28 mouse cellular contexts compared by ENCODE assay signal in the genomic region with DNA sequence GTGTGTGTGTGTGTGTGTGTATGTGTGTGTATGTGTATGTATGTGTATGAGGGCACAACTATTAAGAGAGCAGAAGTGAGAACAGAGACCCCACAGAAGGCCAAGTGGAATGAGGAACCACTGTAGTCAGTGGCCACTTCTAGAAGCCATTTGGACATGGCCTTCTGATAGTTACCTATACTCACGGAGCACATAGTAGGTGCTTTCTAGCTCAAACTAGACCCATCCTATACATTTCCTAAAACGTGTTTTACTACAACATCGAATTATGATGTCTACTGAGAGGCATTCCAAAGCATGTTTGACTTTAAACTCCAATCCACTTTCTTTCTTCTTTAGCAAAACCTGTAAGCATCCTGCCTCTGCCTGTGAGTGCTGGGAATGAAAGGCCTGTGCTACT.
"Had no signal": no experiment of that assay in that cellular context is flagged by ENCODE, and none has a peak within 500 bp of the region (broad histone marks: within the 10 kb centered on the region; RNA-seq: fewer than 3 reads in every experiment).

No protein-coding gene starts in this region.

- H3K9ac ChIP-seq: embryonic facial prominence, embryonic 12.5 days; embryonic facial prominence, embryonic 13.5 days; embryonic facial prominence, embryonic 15.5 days; forebrain, embryonic 12.5 days; forebrain, embryonic 13.5 days; forebrain, embryonic 15.5 days; forebrain, postnatal 0 days; heart, embryonic 12.5 days had no signal

- ATAC-seq: forebrain, embryonic 13.5 days; forebrain, embryonic 14.5 days; forebrain, embryonic 15.5 days; forebrain, embryonic 16.5 days; forebrain, postnatal 0 days had no signal

- H3K4me3 ChIP-seq: embryonic facial prominence, embryonic 10.5 days; embryonic facial prominence, embryonic 12.5 days; embryonic facial prominence, embryonic 13.5 days; embryonic facial prominence, embryonic 15.5 days; erythroblast, embryonic 14.5 days; forebrain, embryonic 10.5 days; forebrain, embryonic 12.5 days; forebrain, embryonic 13.5 days; forebrain, embryonic 15.5 days; gastrocnemius, adult 2 months; heart, adult 2 months; heart, embryonic 10.5 days; heart, embryonic 12.5 days had no signal

- DNase-seq: cerebellum, adult 9-10 months; cerebellum, adult 9-11 months; cerebellum, postnatal 10 days; cerebellum, postnatal 14 days; cerebellum, postnatal 25 days; cerebellum, postnatal 36 days; embryo, embryonic 11 days; forebrain, postnatal 0 days; gastrocnemius, adult 2 months; gastrocnemius, postnatal 10 days; gastrocnemius, postnatal 14 days; gastrocnemius, postnatal 25 days; heart, adult 11 months; heart, adult 18-20 months; heart, adult 2 months had no signal

- H3K27me3 ChIP-seq: embryonic facial prominence, embryonic 12.5 days; embryonic facial prominence, embryonic 13.5 days; embryonic facial prominence, embryonic 15.5 days; forebrain, embryonic 13.5 days; forebrain, embryonic 15.5 days had no signal

- H3K4me2 ChIP-seq: embryonic facial prominence, embryonic 12.5 days; embryonic facial prominence, embryonic 13.5 days; embryonic facial prominence, embryonic 15.5 days; forebrain, embryonic 12.5 days; forebrain, embryonic 13.5 days; forebrain, embryonic 15.5 days; heart, embryonic 12.5 days had no signal

- H3K27ac ChIP-seq: embryonic facial prominence, embryonic 12.5 days; embryonic facial prominence, embryonic 13.5 days; embryonic facial prominence, embryonic 15.5 days; forebrain, embryonic 12.5 days; forebrain, embryonic 13.5 days; forebrain, embryonic 15.5 days; gastrocnemius, adult 2 months; heart, adult 2 months; heart, embryonic 10.5 days had no signal

- H3K9me3 ChIP-seq: embryonic facial prominence, embryonic 10.5 days; embryonic facial prominence, embryonic 12.5 days; embryonic facial prominence, embryonic 13.5 days; embryonic facial prominence, embryonic 15.5 days; forebrain, embryonic 10.5 days; forebrain, embryonic 12.5 days; forebrain, embryonic 13.5 days; forebrain, embryonic 15.5 days; heart, embryonic 10.5 days; heart, embryonic 12.5 days had no signal

- H3K36me3 ChIP-seq: embryonic facial prominence, embryonic 10.5 days; embryonic facial prominence, embryonic 12.5 days; embryonic facial prominence, embryonic 13.5 days; embryonic facial prominence, embryonic 15.5 days; forebrain, embryonic 10.5 days; forebrain, embryonic 12.5 days; forebrain, embryonic 15.5 days; heart, embryonic 10.5 days; heart, embryonic 12.5 days had no signal
